Mouse (Mus musculus) urinary bladder, postnatal 0 days (tissue): ENCODE measurements around the gene Ube2l6. TPM values are rescaled to one million over a fixed set of nuclear protein-coding genes. Genes with fewer than 3 reads are reported as not detected.

Experiments used
- polyA plus RNA-seq: library from polyadenylated mRNA; unstranded; fragments of >200 nt; fragmentation: Nextera tagmentation; extraction: Ambion mirVana; gene quantifications from 2 replicates; pipeline ENCODE4 v1.2.1, GENCODE M21; 2015

Gene Ube2l6
- 53.1 and 85.5 TPM in 2 replicates for polyA plus RNA-seq

DNA sequence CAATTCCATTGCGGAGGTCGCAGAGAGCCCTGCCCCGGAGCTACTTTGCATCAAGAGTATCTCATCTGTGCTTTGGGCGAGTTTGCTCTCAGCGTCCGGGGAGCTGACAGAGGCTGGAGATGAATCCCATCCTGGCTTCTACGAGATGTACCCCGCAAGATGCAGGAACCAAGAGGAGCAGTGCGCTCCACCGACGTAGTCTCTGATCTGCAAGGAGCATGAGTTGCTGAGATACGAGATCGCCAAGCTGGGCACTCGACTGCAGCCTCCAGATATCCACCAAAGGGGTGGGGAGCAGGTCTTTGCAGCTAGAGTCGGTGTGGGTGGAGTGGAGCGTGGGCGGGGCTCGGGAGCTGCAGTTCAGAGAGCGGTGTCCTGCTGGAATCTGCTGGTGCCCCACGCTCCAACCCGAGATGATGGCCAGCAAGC, at the start of gene Ube2l6:
Gene Ube2l6, plus strand, starts transcription at position 336 of the 429 bp plus-strand sequence.

DNA sequence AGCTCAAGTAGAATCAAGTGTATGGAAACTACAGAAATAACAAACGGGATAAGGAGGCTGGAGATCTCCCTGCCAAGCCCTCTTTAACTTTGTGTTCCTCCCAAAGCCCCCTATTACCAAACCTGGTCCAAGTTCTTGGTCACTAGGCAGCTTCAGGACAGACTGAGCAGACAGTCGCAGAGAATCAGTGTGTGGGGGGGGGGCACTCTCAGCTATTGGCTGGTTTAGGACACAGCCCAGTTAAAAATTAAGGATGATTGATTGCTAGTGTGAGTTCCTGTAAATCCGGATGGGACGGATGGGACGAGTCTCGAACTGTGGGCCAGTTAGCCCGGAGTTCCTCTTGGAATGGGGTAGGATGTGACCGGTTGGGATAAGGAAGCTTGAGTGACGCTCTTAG, 23.4 kb upstream of the Ube2l6 start, which contains the start of gene Serping1:
Gene Serping1, minus strand, starts transcription at position 204 of the 400 bp plus-strand sequence.

DNA sequence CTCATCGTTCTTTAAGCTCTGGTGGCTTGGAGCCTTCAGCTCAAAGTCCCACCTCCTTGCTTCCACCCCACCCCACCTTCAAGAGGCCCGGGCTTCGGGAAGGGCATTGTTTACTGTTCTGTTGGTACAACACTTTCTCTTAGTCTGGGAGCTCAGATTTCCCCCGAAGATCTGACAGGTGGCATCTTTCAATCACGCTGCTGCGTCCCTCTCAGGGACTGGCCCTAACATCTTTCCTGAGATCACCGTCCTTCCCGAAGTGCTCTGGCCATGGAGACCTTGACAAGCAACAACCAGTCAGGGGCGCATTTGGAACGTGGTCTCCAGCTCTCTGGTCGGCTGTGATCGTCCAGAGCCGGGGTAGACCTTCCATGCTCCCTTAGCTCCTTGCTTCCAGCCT, 23.9 kb downstream of the Ube2l6 start, which contains the start of gene Smtnl1:
Gene Smtnl1, minus strand, starts transcription at position 101 of the 400 bp plus-strand sequence.

DNA sequence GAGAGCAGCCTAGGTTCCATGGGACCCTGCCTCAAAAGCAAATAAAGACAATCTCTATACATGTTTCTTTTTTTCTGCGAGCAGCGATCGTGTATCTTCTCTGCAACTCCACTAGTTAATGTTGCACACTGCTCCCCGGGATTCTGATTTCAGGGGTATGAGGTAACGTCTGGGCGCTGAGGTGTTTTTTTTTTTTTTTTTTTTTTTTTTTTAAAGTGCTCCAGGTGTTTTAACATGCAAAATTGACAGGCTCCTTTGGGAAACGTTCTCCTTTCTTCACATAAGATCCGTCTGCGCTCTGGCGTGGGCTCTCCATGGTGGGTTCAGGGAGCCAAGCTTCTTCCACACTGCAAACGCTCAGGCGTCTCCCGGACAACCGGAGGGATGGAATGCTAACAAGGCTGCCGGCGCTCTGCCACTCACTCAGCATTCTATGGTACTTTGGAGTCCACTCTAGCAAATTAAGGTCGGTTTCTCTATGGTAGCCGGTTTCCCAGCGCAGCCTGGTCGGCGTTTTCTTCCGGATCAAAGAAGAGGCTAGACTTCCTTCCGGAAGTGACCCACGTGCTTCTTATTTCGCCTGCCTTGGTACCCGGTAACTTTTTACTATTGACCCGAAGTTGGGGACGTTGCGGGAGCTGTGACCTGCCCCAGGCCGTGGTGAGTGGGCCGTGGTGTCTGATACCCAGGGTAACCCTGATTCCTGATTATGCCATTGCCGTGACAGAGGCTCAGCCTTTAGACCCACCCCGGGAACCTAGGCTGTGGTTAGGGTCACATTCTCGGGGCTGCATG, 28.1 kb downstream of the Ube2l6 start, which contains the start of gene Timm10:
Gene Timm10, plus strand, starts transcription at position 510 of the 795 bp plus-strand sequence.

DNA sequence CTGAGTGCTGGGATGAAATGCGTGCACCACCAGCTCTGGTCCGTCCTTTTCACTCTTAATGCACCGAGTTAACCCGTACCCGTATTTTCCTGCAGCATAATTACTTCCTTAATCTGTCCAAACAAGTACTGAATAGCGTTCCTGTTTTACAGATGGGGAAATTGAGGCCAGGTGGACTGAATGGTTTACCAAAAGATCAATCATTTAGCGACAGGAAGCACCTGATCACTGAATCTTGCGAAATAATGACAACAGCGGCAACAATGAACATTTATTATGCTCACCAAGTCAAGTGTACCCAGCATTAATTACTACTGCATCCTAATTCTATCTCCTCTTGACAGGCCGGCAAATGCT, 39.9 kb downstream of the Ube2l6 start, which contains the start of gene Slc43a1:
Gene Slc43a1, plus strand, starts transcription at position 258 of the 357 bp plus-strand sequence.

Other genes starting within 250 kb of the Ube2l6 start
- 33.9 and 40.4 TPM in 2 replicates for gene Ctnnd1, start 148.1 kb upstream of the Ube2l6 start, polyA plus RNA-seq
- not detected in 2 replicates for gene Btbd18, start 139.7 kb upstream of the Ube2l6 start, polyA plus RNA-seq
- gene Selenoh, start 128.1 kb upstream of the Ube2l6 start, polyA plus RNA-seq: 81.5 and 92.3 TPM in 2 replicates
- gene Gm28635, start 120.8 kb upstream of the Ube2l6 start, polyA plus RNA-seq: not detected in 2 replicates
- gene Med19, start 120.4 kb upstream of the Ube2l6 start, polyA plus RNA-seq: 14.9 and 19.1 TPM in 2 replicates
- 53.1 and 59.6 TPM in 2 replicates for gene Tmx2, start 119.7 kb upstream of the Ube2l6 start, polyA plus RNA-seq
- gene Zdhhc5, start 83.6 kb upstream of the Ube2l6 start, polyA plus RNA-seq: 20.5 and 26.0 TPM in 2 replicates
- 13.2 and 13.6 TPM in 2 replicates for gene Clp1, start 71.5 kb upstream of the Ube2l6 start, polyA plus RNA-seq
- 2.1 and 2.6 TPM in 2 replicates for gene Ypel4, start 64.8 kb upstream of the Ube2l6 start, polyA plus RNA-seq
- gene Gm19426, start 55.2 kb upstream of the Ube2l6 start, polyA plus RNA-seq: 3.4 and 4.7 TPM in 2 replicates
- 185 and 196 TPM in 2 replicates for gene Serping1, start 23.4 kb upstream of the Ube2l6 start, polyA plus RNA-seq
- gene Smtnl1, start 23.8 kb downstream of the Ube2l6 start, polyA plus RNA-seq: 0.07 TPM in 1 of 2 replicates, not detected in the other
- 29.6 and 39.4 TPM in 2 replicates for gene Timm10, start 28.2 kb downstream of the Ube2l6 start, polyA plus RNA-seq
- 8.9 and 9.0 TPM in 2 replicates for gene Slc43a1, start 40.0 kb downstream of the Ube2l6 start, polyA plus RNA-seq
- 0.96 and 1.2 TPM in 2 replicates for gene Rtn4rl2, start 87.9 kb downstream of the Ube2l6 start, polyA plus RNA-seq
- gene Slc43a3, start 137.8 kb downstream of the Ube2l6 start, polyA plus RNA-seq: 32.2 and 39.3 TPM in 2 replicates
- not detected in 2 replicates for gene Prg2, start 181.6 kb downstream of the Ube2l6 start, polyA plus RNA-seq
- gene Prg3, start 189.4 kb downstream of the Ube2l6 start, polyA plus RNA-seq: not detected in 2 replicates
- gene Ssrp1, start 238.4 kb downstream of the Ube2l6 start, polyA plus RNA-seq: 87.3 and 97.7 TPM in 2 replicates
- gene P2rx3, start 238.6 kb downstream of the Ube2l6 start, polyA plus RNA-seq: 0.10 and 0.25 TPM in 2 replicates
- 33.8 and 45.0 TPM in 2 replicates for gene Tnks1bp1, start 249.2 kb downstream of the Ube2l6 start, polyA plus RNA-seq